ENCODE assay signal across 10 mouse cellular contexts in the genomic region with DNA sequence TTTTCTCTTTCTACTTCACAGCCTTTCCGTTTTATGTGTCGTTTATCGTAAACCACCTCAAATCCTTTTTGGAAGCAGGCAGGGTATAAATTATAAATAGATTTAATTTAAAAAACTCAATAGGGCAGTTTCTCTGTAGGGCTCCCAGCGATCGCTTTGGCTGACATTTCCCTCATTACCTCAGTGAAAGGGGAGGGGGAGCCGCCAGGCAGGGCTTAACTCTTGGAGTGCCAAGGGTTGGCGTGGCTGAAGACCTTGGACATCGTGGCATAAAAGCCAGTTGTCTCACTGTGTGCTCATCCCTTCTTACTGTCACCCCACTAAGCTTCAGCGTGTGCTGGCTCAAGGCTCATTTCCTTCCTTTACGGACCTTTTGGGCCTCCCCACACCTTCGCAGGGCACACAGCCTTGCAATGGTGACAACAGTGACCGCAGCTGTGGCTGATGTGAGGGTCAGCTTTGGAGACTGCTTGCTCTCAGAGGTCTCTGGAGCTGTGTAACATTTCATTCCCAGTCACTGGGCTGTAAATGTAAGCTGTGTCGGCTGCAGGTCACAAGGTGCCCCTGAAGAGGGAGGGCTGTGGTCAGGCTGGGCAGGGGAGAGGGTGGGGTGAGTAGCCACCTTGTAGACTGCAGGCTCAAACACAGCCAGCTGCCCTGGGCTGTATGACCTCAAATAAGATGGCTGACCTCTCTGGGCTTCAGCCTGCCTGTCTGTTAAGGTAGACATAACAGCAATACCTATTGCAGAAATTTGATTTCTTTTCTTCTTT.
A peak's percentile ranks its signal among the peaks of the same experiment; 100 is the strongest.
DNase-seq lines count a peak whose midpoint lies in the region; ATAC-seq and TF ChIP-seq lines count a peak whose summit lies in the region.
"Had no signal": no experiment of that assay in that cellular context is flagged by ENCODE, and none has a peak within 500 bp of the region (broad histone marks: within the 10 kb centered on the region; RNA-seq: fewer than 3 reads in every experiment).

No protein-coding gene starts in this region.

- no peak for TF ChIP-seq EP300 in stomach, postnatal 0 days (optimal IDR thresholded peaks at IDR 0.05)

- no peak overlapping the region for H3K9ac ChIP-seq in stomach, embryonic 14.5 days (replicated peaks; ENCODE audit: low read depth, low read length)
- no peak overlapping the region for H3K9ac ChIP-seq in stomach, postnatal 0 days (ENCODE audit: low read length)
- no peak overlapping the region for H3K9ac ChIP-seq in hindbrain, postnatal 0 days (replicated peaks; ENCODE audit: low read length)
- H3K9ac ChIP-seq in limb, embryonic 13.5 days = no peak overlapping the region
- H3K9ac ChIP-seq in stomach, embryonic 16.5 days (ENCODE audit: low read length) = no peak overlapping the region
- H3K9ac ChIP-seq: liver, embryonic 14.5 days had no signal

- no peak overlapping the region for H3K4me3 ChIP-seq in stomach, embryonic 14.5 days (ENCODE audit: low read depth, low read length)
- no peak overlapping the region for H3K4me3 ChIP-seq in stomach, postnatal 0 days (ENCODE audit: low read depth, low read length)
- no peak overlapping the region for H3K4me3 ChIP-seq in hindbrain, postnatal 0 days (ENCODE audit: low read length)
- no peak overlapping the region for H3K4me3 ChIP-seq in limb, embryonic 13.5 days
- H3K4me3 ChIP-seq in stomach, embryonic 16.5 days (replicated peaks; ENCODE audit: low read length) = no peak overlapping the region

- H3K27me3 ChIP-seq in stomach, embryonic 14.5 days (ENCODE audit: control insufficient read depth, insufficient read depth, low read length) = no peaks in the 10 kb centered on the region
- no peaks in the 10 kb centered on the region for H3K27me3 ChIP-seq in stomach, postnatal 0 days (ENCODE audit: control insufficient read depth, insufficient read depth, low read length)
- no peaks in the 10 kb centered on the region for H3K27me3 ChIP-seq in hindbrain, postnatal 0 days (ENCODE audit: insufficient read depth, low read length)
- no peaks in the 10 kb centered on the region for H3K27me3 ChIP-seq in limb, embryonic 13.5 days
- H3K27me3 ChIP-seq in stomach, embryonic 16.5 days (ENCODE audit: control insufficient read depth, insufficient read depth, low read length) = no peaks in the 10 kb centered on the region

- no peaks in the 10 kb centered on the region for H3K9me3 ChIP-seq in stomach, embryonic 14.5 days (ENCODE audit: control insufficient read depth, low read depth, low read length)
- H3K9me3 ChIP-seq in stomach, postnatal 0 days (ENCODE audit: control insufficient read depth, low read length) = no peaks in the 10 kb centered on the region
- H3K9me3 ChIP-seq in hindbrain, postnatal 0 days (ENCODE audit: low read length) = no peaks in the 10 kb centered on the region
- 0 out of 2 replicates have a peak, but pooled peaks cover 4% of the 10 kb centered on the region for H3K9me3 ChIP-seq in limb, embryonic 13.5 days
- H3K9me3 ChIP-seq in stomach, embryonic 16.5 days (replicated peaks; ENCODE audit: control insufficient read depth, low read length) = no peaks in the 10 kb centered on the region

- no peaks in the 10 kb centered on the region for H3K36me3 ChIP-seq in stomach, embryonic 14.5 days (ENCODE audit: control insufficient read depth, insufficient read depth, low read length)
- no peaks in the 10 kb centered on the region for H3K36me3 ChIP-seq in stomach, postnatal 0 days (ENCODE audit: control insufficient read depth, insufficient read depth, low read length)
- no peaks in the 10 kb centered on the region for H3K36me3 ChIP-seq in hindbrain, postnatal 0 days (ENCODE audit: insufficient read depth, low read length)
- no peaks in the 10 kb centered on the region for H3K36me3 ChIP-seq in limb, embryonic 13.5 days
- H3K36me3 ChIP-seq in stomach, embryonic 16.5 days (ENCODE audit: control insufficient read depth, insufficient read depth, low read length) = no peaks in the 10 kb centered on the region

- H3K27ac ChIP-seq in stomach, embryonic 14.5 days (ENCODE audit: low read length) = no peak overlapping the region
- H3K27ac ChIP-seq in stomach, postnatal 0 days (replicated peaks) = no peak overlapping the region
- H3K27ac ChIP-seq in hindbrain, postnatal 0 days = no peak overlapping the region
- H3K27ac ChIP-seq in limb, embryonic 13.5 days = 0 out of 2 replicates have a peak overlapping the region, but pooled peaks have one; percentile 48
- H3K27ac ChIP-seq in stomach, embryonic 16.5 days (ENCODE audit: low read length) = no peak overlapping the region
- H3K27ac ChIP-seq: liver, embryonic 14.5 days had no signal

- no peak for ATAC-seq in stomach, embryonic 14.5 days (ENCODE audit: insufficient number of reproducible peaks, insufficient read depth, low FRiP score, low read depth)
- ATAC-seq in stomach, postnatal 0 days (ENCODE audit: low FRiP score, low TSS enrichment) = no peak
- 0 out of 2 replicates have a peak, but pooled peaks have one; percentile 33 for ATAC-seq in hindbrain, postnatal 0 days
- peak; percentile 55 for ATAC-seq in limb, embryonic 13.5 days (ENCODE audit: low FRiP score, low read depth)
- peak; percentile 28; the same call in 1 of the 2 replicates for ATAC-seq in stomach, embryonic 16.5 days (ENCODE audit: insufficient read depth, low FRiP score)
- no peak for ATAC-seq in megakaryocyte, adult 5-6 weeks (ENCODE audit: poor library complexity, severe bottlenecking)

- TF ChIP-seq CTCF in stomach, postnatal 0 days (IDR thresholded peaks at IDR 0.05; ENCODE audit: low read depth) = no peak
- TF ChIP-seq CTCF in hindbrain, postnatal 0 days (IDR thresholded peaks at IDR 0.05; ENCODE audit: low read depth) = no peak

- peaks cover 17% of the 10 kb centered on the region; the same call in 1 of the 2 replicates for H3K4me1 ChIP-seq in stomach, embryonic 14.5 days (ENCODE audit: control insufficient read depth, insufficient read depth, low read length)
- H3K4me1 ChIP-seq in stomach, postnatal 0 days (replicated peaks; ENCODE audit: control insufficient read depth, insufficient read depth) = peaks cover 3% of the 10 kb centered on the region; the same call in 1 of the 2 replicates
- H3K4me1 ChIP-seq in hindbrain, postnatal 0 days (ENCODE audit: insufficient read depth, low read length) = peaks cover 5% of the 10 kb centered on the region; the same call in 1 of the 2 replicates
- H3K4me1 ChIP-seq in limb, embryonic 13.5 days = peaks cover 40% of the 10 kb centered on the region
- H3K4me1 ChIP-seq in stomach, embryonic 16.5 days (ENCODE audit: control insufficient read depth, insufficient read depth, low read length) = peaks cover 9% of the 10 kb centered on the region; the same call in 1 of the 2 replicates

- 0 out of 2 replicates have a peak overlapping the region, but pooled peaks have one; percentile 5 for H3K4me2 ChIP-seq in stomach, embryonic 14.5 days (replicated peaks; ENCODE audit: low read depth, low read length)
- no peak overlapping the region for H3K4me2 ChIP-seq in stomach, postnatal 0 days (replicated peaks; ENCODE audit: low read depth)
- H3K4me2 ChIP-seq in hindbrain, postnatal 0 days (ENCODE audit: low read depth, low read length) = 0 out of 2 replicates have a peak overlapping the region, but pooled peaks have one; percentile 19
- H3K4me2 ChIP-seq in limb, embryonic 13.5 days (replicated peaks) = peak overlapping the region; percentile 31
- H3K4me2 ChIP-seq in stomach, embryonic 16.5 days (ENCODE audit: low read depth, low read length) = no peak overlapping the region

- no peak for DNase-seq in stomach, postnatal 0 days (ENCODE audit: low spot score)
- peak; percentile 50 for DNase-seq in hindbrain, postnatal 0 days (ENCODE audit: low spot score)
- DNase-seq in frontal cortex, postnatal 25 days (ENCODE audit: low spot score in 2 of 2) = no peak
- DNase-seq in frontal cortex, postnatal 14 days (ENCODE audit: low spot score in 2 of 2) = no peak
- DNase-seq: cerebellum, adult 11 months had no signal

- WGBS in stomach, embryonic 14.5 days = 26% methylated on average over 13 of the region's 13 CpGs
- 36% methylated on average over 13 of the region's 13 CpGs for WGBS in stomach, postnatal 0 days
- WGBS in hindbrain, postnatal 0 days = 36% methylated on average over 13 of the region's 13 CpGs
- WGBS in limb, embryonic 13.5 days = 20% methylated on average over 13 of the region's 13 CpGs
- 35% methylated on average over 13 of the region's 13 CpGs for WGBS in stomach, embryonic 16.5 days

Comparison
In these comparisons a context has a peak if more than half of its experiments do, and no peak if none do; other contexts are left out.
1. ATAC-seq: peak in hindbrain, postnatal 0 days (single experiment), limb, embryonic 13.5 days (single experiment) and stomach, embryonic 16.5 days (single experiment); none in stomach, embryonic 14.5 days (single experiment), stomach, postnatal 0 days (single experiment) and megakaryocyte, adult 5-6 weeks (single experiment).
2. H3K4me2 ChIP-seq: peak in stomach, embryonic 14.5 days (single experiment), hindbrain, postnatal 0 days (single experiment) and limb, embryonic 13.5 days (single experiment); none in stomach, postnatal 0 days (single experiment) and stomach, embryonic 16.5 days (single experiment).